Mouse (Mus musculus): ENCODE results near the gene Bhlha15.

Bhlha15 gene

GRCm38 (mm10) chr5:144231410-144231809, 41.3 kb downstream of the Bhlha15 start:
- peak; percentile 62 for DNase-seq (ENCODE audit: low read depth, low spot score)

- no peak for DNase-seq (ENCODE audit: low read depth, low spot score)
These were observed 42.4 kb downstream of the Bhlha15 start for GRCm38 (mm10) chr5:144232531-144232930.

DNA sequence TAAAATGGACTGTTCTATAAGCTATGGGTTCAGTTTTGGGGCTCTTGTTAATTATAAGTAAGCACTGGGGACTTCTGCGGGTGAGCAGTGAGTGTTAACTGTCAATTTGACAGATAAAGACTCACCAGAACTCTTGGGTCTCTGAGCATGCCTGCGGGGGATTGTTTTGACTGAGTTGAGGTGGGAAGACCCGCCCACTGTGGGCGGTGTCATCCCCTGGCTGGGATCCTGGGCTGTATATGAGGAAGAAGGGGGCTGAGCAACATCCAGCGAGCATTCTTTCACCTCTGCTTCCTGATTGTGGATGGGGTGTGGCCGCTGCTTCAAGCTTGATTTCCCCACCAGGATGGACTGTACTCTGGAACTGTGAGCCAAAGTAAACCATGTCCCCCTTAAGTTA, 44.1 kb downstream of the Bhlha15 start:
- DNase-seq (ENCODE audit: low read depth, low spot score): no peak

- no peak for DNase-seq (ENCODE audit: low read depth, low spot score)
These were observed 44.6 kb downstream of the Bhlha15 start for GRCm38 (mm10) chr5:144234714-144235113.

DNA sequence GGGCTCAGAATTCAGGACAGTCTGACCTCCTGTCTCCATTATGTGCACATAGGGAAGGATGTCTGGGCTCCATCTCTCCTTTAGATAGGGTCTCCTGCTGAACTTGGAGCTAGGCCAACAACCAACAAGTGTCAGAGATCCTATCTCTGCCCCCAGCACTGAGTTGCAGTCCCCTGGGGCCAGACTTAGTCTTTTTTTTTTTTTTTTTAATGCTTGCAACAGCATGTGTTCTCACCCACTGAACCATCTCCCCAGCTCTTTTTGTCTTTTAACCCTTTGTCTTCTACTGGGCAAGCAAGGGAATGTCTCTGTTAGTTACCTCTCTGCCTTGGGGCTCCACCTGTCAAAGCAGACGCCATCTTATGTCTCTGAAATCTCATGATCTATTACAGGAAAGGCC, 48.9 kb downstream of the Bhlha15 start:
- DNase-seq (ENCODE audit: low read depth, low spot score): no peak
